Mouse (Mus musculus) stomach, postnatal 0 days (tissue): ENCODE results near the gene Slc1a4.

Experiments used
- CTCF ChIP-seq: IDR thresholded peaks from 2 replicates; pipeline ENCODE4 v1.5.1; 2016; ENCODE audit warnings: antibody characterized with exemption, low read depth, mild to moderate bottlenecking, moderate library complexity
- EP300 ChIP-seq: optimal IDR thresholded peaks from 2 replicates; pipeline ENCODE3; 2016; ENCODE audit warnings: antibody characterized with exemption

DNA sequence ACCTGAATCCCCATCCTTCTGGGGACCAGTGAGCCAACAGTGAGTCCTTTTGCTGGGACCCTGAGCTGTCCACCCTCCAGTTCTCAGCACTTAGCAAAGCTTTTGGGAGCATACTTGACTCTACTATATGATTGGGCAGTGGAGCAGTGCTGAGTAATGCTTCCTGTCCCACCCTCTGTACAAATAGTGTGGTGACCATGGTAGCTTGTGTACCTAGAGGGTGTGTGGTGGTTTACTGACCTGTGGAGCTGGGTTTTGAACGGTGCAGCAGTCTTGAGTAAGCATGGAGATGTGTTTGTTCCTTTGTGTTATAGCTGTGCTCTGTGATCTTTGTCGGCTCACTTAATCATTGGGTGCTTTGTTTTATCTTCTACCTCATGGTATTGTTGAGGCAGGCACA is 13.9 kb upstream of the Slc1a4 start:
- TF ChIP-seq CTCF, result no peak
- TF ChIP-seq EP300, result no peak
